Mouse (Mus musculus) gonadal fat pad, adult 2 months (tissue): ENCODE data around the gene Pars2. TPM values are rescaled to one million over a fixed set of nuclear protein-coding genes. Genes with fewer than 3 reads are reported as not detected.

Experiments
- DNase-seq: peaks from one replicate; pipeline ENCODE4 v3.0.0-alpha.2; 2012; ENCODE audit warnings: low read depth
- polyA plus RNA-seq: library from polyadenylated mRNA; depleted of rRNA; stranded (reverse); fragments of >200 nt; gene quantifications from 2 replicates; pipeline ENCODE4 v1.2.3, GENCODE M21; 2012; rRNA removed

The Pars2 gene
- polyA plus RNA-seq, result 10.3 and 11.0 TPM in 2 replicates

DNA sequence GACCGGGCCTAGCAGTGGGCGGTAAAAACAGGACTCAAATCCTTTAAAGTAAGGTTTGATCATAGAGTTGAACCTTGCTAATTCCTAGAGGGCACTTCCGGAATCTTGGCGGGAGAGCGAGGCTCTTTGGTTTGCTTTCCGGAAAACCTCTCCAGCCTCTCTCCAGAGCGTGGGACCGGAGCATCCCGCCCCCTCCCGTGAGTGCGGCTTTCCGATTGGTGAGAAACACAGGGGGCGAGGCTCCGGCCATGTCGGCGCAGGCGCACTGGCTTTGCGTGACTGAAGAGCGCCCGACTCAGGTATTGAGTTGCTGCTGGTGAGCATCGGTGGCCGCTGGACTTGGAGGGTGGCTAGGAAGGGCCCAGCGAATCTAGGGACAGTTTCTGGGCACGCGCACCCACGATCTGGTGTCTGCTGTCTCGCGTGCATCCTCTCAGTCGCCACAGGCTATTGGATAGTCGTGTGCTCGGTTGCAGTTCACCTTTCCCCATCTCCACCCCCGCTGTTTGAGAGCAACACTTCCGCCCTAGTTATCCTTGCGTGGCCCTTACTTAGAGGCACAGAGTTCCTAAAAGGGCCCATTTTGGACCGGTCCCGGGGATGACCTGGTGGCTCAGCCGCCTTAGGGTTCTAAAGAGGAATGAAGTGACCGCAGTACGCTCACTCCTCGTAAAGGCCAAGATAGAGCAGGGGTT lies at the start of gene Pars2:
Gene Pars2 (plus strand): TSS at position 237 of the 695 bp plus-strand sequence.
- DNase-seq, result peak; percentile 57

DNA sequence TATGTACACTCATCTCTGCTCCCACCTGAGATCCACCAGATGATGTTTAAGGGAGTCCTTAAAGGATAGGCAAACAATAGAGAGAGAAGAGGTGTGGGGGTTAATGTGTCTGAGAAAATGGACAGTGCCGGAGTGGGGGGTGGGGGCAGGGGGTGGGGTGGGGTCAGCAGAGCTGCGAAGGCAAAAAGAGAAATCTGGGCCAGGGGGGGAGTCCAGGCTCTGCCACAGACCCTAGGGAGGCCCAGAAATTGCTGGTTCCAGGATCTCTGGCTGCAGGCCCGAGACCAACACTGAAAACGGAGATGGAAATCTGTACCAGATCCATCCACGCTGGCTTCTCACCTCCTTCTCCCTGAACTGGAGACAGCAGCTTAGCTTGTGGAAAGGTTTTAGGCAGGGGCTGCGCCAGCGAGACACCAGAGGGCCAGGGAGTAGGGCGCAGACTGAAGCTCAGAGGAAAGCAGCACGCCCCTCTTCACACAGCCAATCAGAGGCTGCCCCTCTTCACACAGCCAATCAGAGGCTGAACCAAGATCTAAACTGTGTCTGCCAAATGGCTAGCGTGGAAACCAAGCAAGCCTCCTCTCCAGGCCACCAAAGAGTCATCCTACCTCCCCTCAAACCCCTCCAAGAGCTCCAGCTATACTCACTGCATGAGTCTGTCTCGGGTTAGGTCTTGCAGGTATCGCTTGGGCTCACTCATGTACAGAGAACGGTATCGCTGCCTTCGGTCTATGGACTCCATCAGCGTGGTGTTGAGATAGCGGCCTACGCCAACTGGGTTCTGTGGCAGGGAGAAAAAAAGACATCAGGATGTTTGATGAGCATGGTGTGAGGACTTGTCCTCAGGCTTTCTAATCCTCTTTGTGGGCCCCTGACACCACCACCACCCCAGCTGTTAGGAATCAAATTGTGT lies 44.0 kb upstream of the Pars2 start:
- no peak for DNase-seq

DNA sequence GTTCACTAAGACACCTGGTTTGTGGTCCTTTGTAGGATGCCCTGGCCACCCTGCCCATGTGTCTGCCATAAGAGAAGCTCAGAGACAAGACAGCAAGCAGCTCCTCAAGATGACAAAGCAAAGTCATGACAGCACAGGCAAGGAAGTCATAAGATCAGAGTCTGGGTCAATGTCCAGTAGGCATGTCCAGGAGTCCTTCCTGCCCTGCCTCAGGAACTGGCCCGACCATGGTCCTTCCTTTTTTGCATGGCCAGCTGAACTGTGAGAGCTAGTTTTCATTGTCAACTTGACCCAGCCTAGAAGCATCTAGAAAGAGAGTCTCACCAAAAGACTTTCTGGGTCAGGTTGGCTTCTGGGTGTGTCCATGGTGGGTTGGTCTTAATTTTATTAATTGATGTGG lies 43.0 kb upstream of the Pars2 start:
- no peak for DNase-seq

- DNase-seq, result no peak
Observed at GRCm38 (mm10) chr4:106613105-106613504, 37.8 kb upstream of the Pars2 start.

GRCm38 (mm10) chr4:106613560-106613959 lies 37.3 kb upstream of the Pars2 start:
- no peak for DNase-seq

- DNase-seq, result no peak
Observed at GRCm38 (mm10) chr4:106614180-106614797, 36.6 kb upstream of the Pars2 start.

DNA sequence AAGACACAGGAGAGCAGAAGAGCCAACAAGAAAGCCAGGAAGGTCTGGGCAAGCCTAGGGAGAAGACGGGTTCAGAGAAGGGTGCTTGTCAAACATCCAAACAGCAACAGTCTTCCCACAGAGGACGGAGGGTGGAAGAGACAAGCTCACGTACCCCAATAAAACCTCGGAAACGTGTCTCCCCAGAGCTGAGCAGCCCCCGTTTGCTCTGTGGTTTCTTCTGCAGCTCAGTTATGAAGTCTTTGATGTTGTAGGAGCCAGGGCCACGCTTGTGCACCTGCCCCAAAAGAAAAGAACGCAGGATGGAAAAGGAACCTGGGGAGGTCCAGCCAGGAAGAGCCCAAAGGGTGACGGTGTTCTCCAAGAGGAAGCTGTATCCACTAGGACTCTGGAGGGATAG lies 36.0 kb upstream of the Pars2 start:
- DNase-seq, result no peak

DNA sequence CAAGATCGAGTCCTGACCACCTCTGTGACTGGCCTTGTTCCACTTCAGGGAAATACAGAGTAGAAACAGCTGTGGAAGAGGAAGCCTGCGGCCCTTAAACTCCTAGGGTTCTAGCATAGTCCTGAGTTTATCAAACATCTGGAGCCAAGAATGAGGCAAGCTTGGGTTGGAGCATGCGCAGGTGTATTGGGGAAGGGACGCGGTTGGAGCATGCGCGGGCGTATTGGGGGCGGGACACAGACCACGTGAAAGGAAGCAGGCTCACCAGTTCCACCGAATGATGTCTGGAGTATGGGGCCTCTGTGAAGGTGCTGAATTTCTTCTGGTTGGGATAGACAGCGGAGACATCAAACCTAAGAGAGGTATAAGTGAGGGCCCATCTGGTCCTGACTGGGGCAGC lies 35.2 kb upstream of the Pars2 start:
- DNase-seq, result no peak

GRCm38 (mm10) chr4:106617056-106617455 lies 33.8 kb upstream of the Pars2 start, which contains the start of gene Lexm:
TSS of gene Lexm (minus strand) at chr4:106617241.
- DNase-seq, result no peak

GRCm38 (mm10) chr4:106618898-106619297 lies 32.0 kb upstream of the Pars2 start:
- DNase-seq, result no peak

GRCm38 (mm10) chr4:106621428-106621827 lies 29.4 kb upstream of the Pars2 start:
- DNase-seq, result no peak

- peak; percentile 58 for DNase-seq
Observed at GRCm38 (mm10) chr4:106622030-106622493, 28.8 kb upstream of the Pars2 start, which contains the start of gene Ttc22. TSS of gene Ttc22 (plus strand) at chr4:106622432.

DNA sequence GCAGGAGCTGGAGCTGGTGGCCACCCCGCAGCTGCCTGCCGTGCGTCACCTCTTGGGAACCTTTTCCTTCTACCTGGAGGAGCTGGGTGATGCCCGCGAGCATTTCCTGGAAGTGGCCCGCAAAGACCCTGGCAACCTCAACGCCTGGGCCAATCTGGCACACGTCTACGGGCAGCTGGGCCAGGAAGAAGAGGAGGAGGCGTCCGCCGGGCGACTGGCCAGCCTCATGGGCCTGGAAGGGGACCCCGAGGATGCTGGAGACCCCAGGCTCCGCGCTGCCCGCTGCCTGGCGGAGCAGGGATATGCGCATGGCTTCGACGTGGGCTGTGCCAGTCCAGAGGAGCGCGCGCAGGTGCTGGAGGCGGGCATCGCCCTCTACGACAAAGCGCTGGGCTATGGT lies 28.2 kb upstream of the Pars2 start:
- no peak for DNase-seq

GRCm38 (mm10) chr4:106624271-106624670 lies 26.6 kb upstream of the Pars2 start:
- no peak for DNase-seq

- no peak for DNase-seq
Observed at GRCm38 (mm10) chr4:106627809-106628208, 23.1 kb upstream of the Pars2 start.

DNA sequence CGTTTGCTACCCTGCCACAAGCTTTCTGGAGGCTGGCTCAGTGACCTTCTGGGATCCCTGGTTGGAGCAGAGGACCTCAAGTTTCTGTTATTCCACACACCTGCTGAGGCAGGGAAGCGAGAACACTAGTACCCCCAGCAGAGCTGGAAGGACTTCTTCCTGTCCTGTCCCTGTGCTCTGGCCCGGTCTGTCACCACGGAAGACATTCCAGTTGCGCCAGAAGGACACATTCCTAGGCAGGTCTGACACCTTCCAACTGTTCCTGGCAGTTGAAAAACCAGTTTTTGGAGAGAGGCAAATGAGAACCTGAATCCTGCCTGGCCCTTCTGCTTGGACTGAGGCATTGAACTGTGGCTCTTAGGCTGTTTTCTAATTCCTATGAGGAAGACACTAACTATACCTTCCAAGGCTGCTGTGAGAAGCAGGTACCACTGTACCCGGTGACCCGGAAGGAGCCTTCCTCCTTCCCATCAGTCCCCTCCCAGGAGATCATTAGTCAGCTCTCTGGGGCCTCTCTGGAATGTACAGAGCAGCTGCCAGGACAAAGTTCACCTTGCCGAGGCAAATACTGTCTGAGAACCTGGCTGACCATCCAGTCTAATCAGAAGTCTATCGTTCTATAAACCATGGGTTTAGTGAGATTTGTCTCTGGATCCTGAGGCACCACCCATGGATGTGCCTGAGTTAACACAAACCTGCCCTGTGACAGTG lies 22.1 kb upstream of the Pars2 start:
- no peak for DNase-seq

- DNase-seq, result no peak
Observed at GRCm38 (mm10) chr4:106629374-106629773, 21.5 kb upstream of the Pars2 start.

DNA sequence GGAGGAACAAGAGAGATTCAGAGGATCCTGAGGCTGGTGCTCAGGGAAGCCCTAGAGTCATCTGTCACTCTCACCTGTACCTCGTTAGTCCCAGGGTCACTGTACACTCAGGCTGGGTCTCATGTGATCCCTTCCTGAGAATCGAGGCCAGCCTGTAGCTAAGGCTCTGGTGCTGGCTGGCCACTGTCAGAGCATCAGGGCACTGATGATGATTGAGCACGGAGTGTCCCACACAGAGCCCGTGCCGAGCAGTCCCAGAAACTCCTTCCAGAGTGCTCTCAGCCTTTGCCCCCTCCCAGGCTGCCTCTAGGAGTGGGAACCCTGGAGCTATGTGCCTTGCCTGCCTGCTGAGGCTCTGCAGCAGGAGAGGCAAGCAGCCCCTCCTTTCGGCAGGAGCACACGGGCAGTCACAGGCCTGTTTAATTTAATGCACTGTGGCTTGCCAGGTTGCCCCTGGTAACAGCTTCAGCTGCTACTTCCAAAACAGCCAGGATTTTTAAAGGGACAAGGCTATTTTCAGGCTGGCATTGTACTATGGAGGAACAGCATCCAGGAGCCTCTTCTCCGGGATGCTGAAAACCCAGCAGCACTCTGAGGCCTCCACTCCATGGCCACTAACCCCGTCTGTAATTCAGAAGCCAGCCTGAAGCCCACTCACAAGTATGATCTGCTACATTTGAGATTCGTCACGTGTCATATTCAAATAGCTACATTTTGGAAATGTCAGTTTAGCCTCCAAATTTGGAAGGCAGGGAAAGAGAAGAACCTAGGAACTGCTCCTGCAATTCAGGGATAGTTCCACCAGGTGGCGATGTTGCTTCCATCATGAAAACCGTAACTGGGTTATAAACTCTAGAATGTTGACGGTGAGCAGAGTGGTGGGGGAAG lies 20.3 kb upstream of the Pars2 start:
- DNase-seq, result no peak

GRCm38 (mm10) chr4:106632313-106632712 lies 18.6 kb upstream of the Pars2 start:
- no peak for DNase-seq

- DNase-seq, result no peak
Observed at GRCm38 (mm10) chr4:106633281-106634085, 17.4 kb upstream of the Pars2 start.
